Mouse (Mus musculus) ovary, postnatal 14 days (tissue): ENCODE data around the gene Foxe1.

ENCODE experiments used
- DNase-seq: peaks from one replicate; pipeline ENCODE4 v3.0.0; 2022; ENCODE audit warnings: low spot score

Gene Foxe1

GRCm38 (mm10) chr4:46343596-46344260 is at the start of gene Foxe1:
Foxe1 (plus strand) TSS chr4:46343609.
- DNase-seq, result no peak

- peak; percentile 35 for DNase-seq
Observed at GRCm38 (mm10) chr4:46304071-46304470, 39.3 kb upstream of the Foxe1 start.

GRCm38 (mm10) chr4:46304757-46305384 is 38.5 kb upstream of the Foxe1 start:
- DNase-seq, result peak; percentile 68

- no peak for DNase-seq
Observed at GRCm38 (mm10) chr4:46305436-46305835, 38.0 kb upstream of the Foxe1 start.

GRCm38 (mm10) chr4:46307341-46307740 is 36.1 kb upstream of the Foxe1 start:
- peak; percentile 12 for DNase-seq

GRCm38 (mm10) chr4:46307869-46308268 is 35.5 kb upstream of the Foxe1 start:
- DNase-seq, result no peak

GRCm38 (mm10) chr4:46311631-46312030 is 31.8 kb upstream of the Foxe1 start:
- DNase-seq, result no peak

GRCm38 (mm10) chr4:46321730-46322389 is 21.5 kb upstream of the Foxe1 start:
- DNase-seq, result no peak

- no peak for DNase-seq
Observed at GRCm38 (mm10) chr4:46322715-46323114, 20.7 kb upstream of the Foxe1 start.

- DNase-seq, result no peak
Observed at GRCm38 (mm10) chr4:46328906-46329305, 14.5 kb upstream of the Foxe1 start.

- DNase-seq, result no peak
Observed at GRCm38 (mm10) chr4:46335846-46336245, 7.6 kb upstream of the Foxe1 start.

- no peak for DNase-seq
Observed at GRCm38 (mm10) chr4:46337990-46338389, 5.4 kb upstream of the Foxe1 start.

GRCm38 (mm10) chr4:46339026-46339425 is 4.4 kb upstream of the Foxe1 start:
- no peak for DNase-seq

- DNase-seq, result no peak
Observed at GRCm38 (mm10) chr4:46339584-46339983, 3.8 kb upstream of the Foxe1 start.

GRCm38 (mm10) chr4:46341831-46342680 is 1.4 kb upstream of the Foxe1 start:
- no peak for DNase-seq

- DNase-seq, result no peak
Observed at GRCm38 (mm10) chr4:46342711-46343286, 610 bp upstream of the Foxe1 start.

GRCm38 (mm10) chr4:46344288-46344687 is 879 bp downstream of the Foxe1 start:
- DNase-seq, result no peak

- DNase-seq, result no peak
Observed at GRCm38 (mm10) chr4:46345056-46345772, 1.8 kb downstream of the Foxe1 start.

GRCm38 (mm10) chr4:46345773-46346100 is 2.3 kb downstream of the Foxe1 start:
- DNase-seq, result no peak

GRCm38 (mm10) chr4:46346221-46346620 is 2.8 kb downstream of the Foxe1 start:
- DNase-seq, result no peak

- DNase-seq, result no peak
Observed at GRCm38 (mm10) chr4:46347141-46347540, 3.7 kb downstream of the Foxe1 start.
